Mouse (Mus musculus) heart, embryonic 14.5 days (tissue): ENCODE measurements around the gene Klhl20. TPM values are rescaled to one million over a fixed set of nuclear protein-coding genes. Genes with fewer than 3 reads are reported as not detected.

Experiments used
- ATAC-seq: fragments of 200-750 bp; cut with Nextera tagmentation; 2 replicates; pipeline ENCODE4 v1.8.0; 2017; ENCODE audit warnings: low read depth, moderate TSS enrichment; ENCODE audit not compliant: insufficient number of reproducible peaks, insufficient read depth, low FRiP score
- H3K27ac ChIP-seq, 2 experiments: fragments of 200-500 bp in 1 of 2; fragments of 300-500 bp in 1 of 2; sonication (generic) in 1 of 2; replicated peaks in 1 of 2; 2 replicates each; pipeline ENCODE4 v1.5.1; 2012 to 2014; ENCODE audit warnings: low read depth in 2 of 2, low read length in 2 of 2, control low read depth in 1 of 2, mild to moderate bottlenecking in 1 of 2, mixed read lengths in 1 of 2; ENCODE audit not compliant: control insufficient read depth in 1 of 2, insufficient read depth in 1 of 2
- H3K27me3 ChIP-seq: fragments of 300-500 bp; sonication (generic); 2 replicates; pipeline ENCODE4 v1.6.1; 2014; ENCODE audit warnings: mild to moderate bottlenecking, low read length, control low read depth; ENCODE audit not compliant: control insufficient read depth, insufficient read depth
- H3K36me3 ChIP-seq: fragments of 300-500 bp; sonication (generic); 2 replicates; pipeline ENCODE4 v1.6.1; 2014; ENCODE audit warnings: mild to moderate bottlenecking, control low read depth, low read length, mixed read lengths; ENCODE audit not compliant: control insufficient read depth, insufficient read depth
- H3K4me1 ChIP-seq, 2 experiments: fragments of 200-500 bp in 1 of 2; fragments of 300-500 bp in 1 of 2; sonication (generic) in 1 of 2; 2 replicates each; pipeline ENCODE4 v1.6.1; 2012 to 2014; ENCODE audit warnings: low read length in 2 of 2, control low read depth in 1 of 2, mixed read lengths in 1 of 2; ENCODE audit not compliant: control insufficient read depth in 2 of 2, insufficient read depth in 2 of 2
- H3K4me2 ChIP-seq: fragments of 300-500 bp; sonication (generic); 2 replicates; pipeline ENCODE4 v1.6.1; 2014; ENCODE audit warnings: mild to moderate bottlenecking, low read length
- H3K4me3 ChIP-seq, 2 experiments: fragments of 200-500 bp in 1 of 2; fragments of 300-500 bp in 1 of 2; sonication (generic) in 1 of 2; 2 replicates each; pipeline ENCODE4 v1.5.1; 2012 to 2014; ENCODE audit warnings: low read length in 2 of 2, mild to moderate bottlenecking in 2 of 2, control low read depth in 1 of 2, low read depth in 1 of 2, moderate library complexity in 1 of 2; ENCODE audit not compliant: control insufficient read depth in 1 of 2, insufficient read depth in 1 of 2
- H3K9ac ChIP-seq: fragments of 300-500 bp; sonication (generic); 2 replicates; pipeline ENCODE4 v1.6.1; 2014; ENCODE audit warnings: mild to moderate bottlenecking, low read length
- H3K9me3 ChIP-seq: fragments of 300-500 bp; sonication (generic); 2 replicates; pipeline ENCODE4 v1.6.1; 2016; ENCODE audit warnings: low read length, control low read depth; ENCODE audit not compliant: control insufficient read depth
- WGBS: fragments of 180-500 bp; shearing (Covaris S2); extraction: QIAGEN DNeasy Blood & Tissue Kit; methylation state at CpG from one replicate; pipeline ENCODE4 v1.1.7; 2014; 5-methylcytosine and 5-hydroxymethylcytosine counted together
- polyA plus RNA-seq: library from polyadenylated mRNA; unstranded; fragments of >200 nt; fragmentation: Nextera tagmentation; extraction: Ambion mirVana; gene quantifications from 2 replicates; pipeline ENCODE4 v1.2.1, GENCODE M21; 2014

The Klhl20 gene
- polyA plus RNA-seq, 1 experiment from 2014 or later = 13.0 TPM

DNA sequence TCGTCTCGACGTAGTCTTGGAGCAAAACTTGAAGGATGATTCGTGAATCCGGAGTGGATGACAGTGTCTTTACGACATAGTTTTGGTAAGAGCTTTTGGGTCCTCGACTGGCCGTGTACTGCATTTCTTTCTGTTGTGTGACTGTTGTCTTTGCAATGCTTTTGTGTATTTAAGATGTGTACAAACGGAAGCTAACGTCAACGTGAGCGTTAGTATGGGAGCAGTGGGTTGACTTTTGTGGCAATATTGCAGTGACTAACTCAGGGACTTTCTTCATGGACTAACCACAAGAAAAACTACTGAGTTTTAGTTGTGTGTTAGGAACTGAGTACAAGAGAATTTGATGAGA, 60.1 kb downstream of the Klhl20 start:
- H3K4me1 ChIP-seq = peaks cover 7 to 24% of the 10 kb centered on the region in 2 experiments
- peak overlapping the region; percentile 86 to 87 for H3K4me3 ChIP-seq
- H3K9ac ChIP-seq = peak overlapping the region; percentile 90
- H3K36me3 ChIP-seq = peaks cover 13% of the 10 kb centered on the region
- H3K9me3 ChIP-seq = no peaks in the 10 kb centered on the region
- 0% methylated on average over 12 of the region's 12 CpGs for WGBS
- H3K27me3 ChIP-seq = no peaks in the 10 kb centered on the region
- no peak for ATAC-seq
- peak overlapping the region; percentile 49 to 66 for H3K27ac ChIP-seq
- peak overlapping the region; percentile 83 for H3K4me2 ChIP-seq

DNA sequence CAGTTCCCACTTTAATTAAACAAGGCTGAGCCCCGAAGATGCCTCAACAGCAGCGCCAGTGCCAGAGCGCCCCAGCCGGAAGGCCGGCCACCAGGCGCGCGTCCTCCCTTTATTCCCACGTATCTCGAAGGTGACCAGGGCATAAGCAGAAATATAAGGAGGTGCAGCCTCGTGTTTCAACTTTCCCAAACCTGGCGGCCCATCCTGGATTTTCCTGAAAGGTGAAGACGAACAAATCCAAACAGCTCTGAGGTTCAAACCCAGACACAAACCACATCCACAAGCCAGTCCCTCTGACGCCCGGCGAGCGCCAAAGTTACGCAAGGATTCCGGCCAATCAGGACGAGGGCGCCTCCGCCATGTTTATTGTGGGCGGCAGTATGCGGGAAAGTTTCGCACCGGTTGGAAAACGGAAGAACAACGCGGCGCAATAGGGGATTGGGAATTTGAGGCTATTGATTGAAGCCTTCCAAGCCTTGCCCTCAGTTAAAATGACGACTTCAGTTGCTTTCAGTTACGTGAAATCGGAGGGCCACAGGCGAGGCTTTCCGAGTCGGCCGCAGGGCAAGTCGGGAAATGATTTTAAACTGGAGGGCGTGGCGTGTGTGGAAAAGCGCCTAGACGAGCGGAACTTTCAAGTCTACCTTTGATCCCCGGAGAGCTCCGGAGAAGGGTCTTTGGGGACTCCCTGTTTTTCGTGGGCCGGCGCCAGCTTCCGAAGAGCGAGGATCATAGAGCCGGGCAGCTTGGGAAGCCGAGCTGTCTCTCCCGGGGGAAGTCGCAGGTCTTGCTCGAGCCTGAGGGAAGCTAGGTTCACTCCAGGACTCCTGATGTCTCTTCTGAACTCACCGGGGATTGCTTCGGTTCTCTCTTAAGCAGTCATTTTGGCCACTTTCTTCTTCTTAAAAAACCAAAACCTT, 60.7 kb downstream of the Klhl20 start, which contains the start of the genes Dars2 and Cenpl:
TSS of gene Dars2 (minus strand) at position 307 of the 920 bp plus-strand sequence.
TSS of gene Cenpl (plus strand) at position 362 of the 920 bp plus-strand sequence.
- peak within 1 kb of the TSS; percentile 96 for H3K4me2 ChIP-seq
- H3K9me3 ChIP-seq = no peaks in the 10 kb centered on the region
- under 1% methylated on average over 57 of the region's 57 CpGs for WGBS
- H3K36me3 ChIP-seq = peaks cover 7% of the 10 kb centered on the region
- H3K4me1 ChIP-seq = peaks cover 7 to 24% of the 10 kb centered on the region in 2 experiments
- H3K4me3 ChIP-seq = peak within 1 kb of the TSS; percentile 86 to 87
- ATAC-seq = peak; percentile 94
- H3K27me3 ChIP-seq = no peaks in the 10 kb centered on the region
- peak within 1 kb of the TSS; percentile 53 to 66 for H3K27ac ChIP-seq
- H3K9ac ChIP-seq = peak within 1 kb of the TSS; percentile 90

DNA sequence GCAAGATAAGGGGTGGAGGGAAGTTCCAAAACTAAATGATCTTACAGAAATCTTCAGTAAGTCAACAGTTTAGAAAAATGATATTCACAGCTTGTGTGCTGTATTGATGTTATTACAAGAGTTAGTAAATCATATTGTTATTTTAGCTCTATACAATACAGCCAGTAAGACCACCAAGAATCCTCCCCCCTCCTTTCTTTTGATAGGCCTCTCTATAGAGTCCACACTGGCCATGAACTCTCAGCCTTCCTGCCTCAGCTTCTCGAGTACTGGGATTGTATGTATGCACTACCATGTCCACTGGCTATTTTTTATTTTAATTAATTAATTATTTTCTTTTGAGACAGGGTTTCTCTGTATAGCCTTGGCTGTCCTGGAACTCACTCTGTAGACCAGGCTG, 68.0 kb downstream of the Klhl20 start:
- Histone ChIP-seq H3K4me3 (no peak overlapping the region), H3K36me3 (peaks cover 26% of the 10 kb centered on the region), H3K4me1 (no peaks in the 10 kb centered on the region), H3K27me3 (no peaks in the 10 kb centered on the region), H3K9ac (no peak overlapping the region), H3K9me3 (no peaks in the 10 kb centered on the region), H3K27ac (no peak overlapping the region), H3K4me2 (no peak overlapping the region)
- no peak for ATAC-seq
- WGBS = 84% methylated on average over 1 of the region's 1 CpGs

DNA sequence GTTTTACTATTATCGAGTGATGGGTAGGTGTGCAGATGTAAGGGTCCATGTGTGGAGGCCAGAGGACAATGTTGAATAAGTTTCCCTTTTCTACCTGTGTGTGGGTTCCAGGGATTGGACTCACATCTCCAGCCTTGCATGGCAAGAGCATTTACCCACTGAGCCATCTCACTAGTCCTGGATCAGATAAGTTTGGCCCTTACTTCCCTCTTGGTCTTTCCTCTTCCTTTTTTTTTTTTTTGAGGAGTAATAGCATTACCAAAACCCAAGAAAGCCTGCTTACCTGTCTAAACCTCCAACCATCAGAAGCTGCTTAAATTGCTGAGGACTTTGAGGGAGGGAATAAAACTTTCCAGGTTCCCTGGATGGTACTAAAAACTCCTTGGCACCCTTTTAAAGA, 74.1 kb downstream of the Klhl20 start:
- Histone ChIP-seq H3K9me3 (no peaks in the 10 kb centered on the region), H3K27ac (no peak overlapping the region), H3K9ac (no peak overlapping the region), H3K4me3 (no peak overlapping the region), H3K4me1 (no peaks in the 10 kb centered on the region), H3K4me2 (no peak overlapping the region), H3K36me3 (peaks cover 41% of the 10 kb centered on the region), H3K27me3 (no peaks in the 10 kb centered on the region)
- WGBS = 100% methylated on average over 1 of the region's 1 CpGs
- ATAC-seq = no peak

DNA sequence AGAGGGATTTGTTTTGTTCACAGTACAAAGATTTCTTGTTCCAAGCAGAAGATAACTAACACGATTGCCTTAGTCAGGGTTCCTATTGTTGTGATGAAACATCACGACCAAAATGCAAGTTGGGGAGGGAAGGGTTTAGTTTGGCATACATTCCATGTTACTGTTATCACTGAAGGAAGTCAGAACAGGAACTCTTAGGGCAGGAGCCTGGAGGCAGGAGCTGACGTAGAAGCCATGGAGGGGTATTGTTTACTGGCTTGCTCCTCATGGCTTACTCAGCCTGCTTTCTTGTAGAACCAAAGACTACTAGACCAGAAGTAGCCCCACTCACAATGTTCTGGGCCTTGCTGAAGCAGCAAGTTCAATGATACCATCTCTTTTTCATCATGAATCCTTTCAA, 84.3 kb downstream of the Klhl20 start:
- no peak; the same call in 1 of the 2 replicates for ATAC-seq
- WGBS = 65% methylated on average over 3 of the region's 3 CpGs
- peaks cover 70% of the 10 kb centered on the region for H3K36me3 ChIP-seq
- no peak overlapping the region for H3K4me2 ChIP-seq
- no peaks in the 10 kb centered on the region for H3K27me3 ChIP-seq
- no peaks in the 10 kb centered on the region for H3K9me3 ChIP-seq
- no peak overlapping the region for H3K4me3 ChIP-seq
- H3K27ac ChIP-seq = peak overlapping the region; percentile 33 to 64; a peak in 2 of 4 replicates
- H3K4me1 ChIP-seq = no peaks in the 10 kb centered on the region
- no peak overlapping the region for H3K9ac ChIP-seq

DNA sequence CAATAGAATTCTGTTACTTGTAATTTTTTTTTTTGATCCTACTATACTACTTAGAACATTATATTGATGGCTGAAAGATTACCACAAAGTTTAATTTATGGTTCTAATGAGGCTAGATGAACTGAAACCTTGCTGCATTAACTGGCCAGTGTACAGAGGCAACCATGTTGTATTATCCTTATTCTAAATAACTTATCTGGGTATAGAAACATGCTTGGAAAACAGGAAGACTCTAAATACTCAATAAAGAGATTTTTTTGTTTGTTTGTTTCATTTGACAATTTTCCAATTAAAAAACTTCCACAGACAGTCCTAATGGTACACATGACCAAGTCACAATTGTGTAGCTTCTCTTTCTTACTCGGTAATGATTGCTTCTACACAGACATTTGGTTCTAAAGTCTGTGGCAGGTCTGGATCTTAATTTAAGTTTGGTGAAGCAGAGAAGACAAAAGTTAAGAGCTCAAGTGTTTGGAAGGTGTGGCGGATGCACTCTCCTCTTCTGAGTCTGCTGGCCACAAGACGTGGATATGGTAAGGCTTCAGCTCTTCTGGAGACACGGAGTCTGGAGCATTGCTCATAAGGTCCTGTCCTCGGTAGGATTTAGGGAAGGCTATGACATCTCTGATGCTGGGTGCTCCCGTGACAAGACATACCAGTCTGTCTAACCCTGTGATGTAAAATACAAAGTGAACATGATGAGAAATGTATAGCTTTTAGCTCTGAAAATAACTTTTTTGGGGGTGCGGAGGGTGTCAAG, 89.9 kb downstream of the Klhl20 start:
- Histone ChIP-seq H3K4me2 (no peak overlapping the region), H3K4me1 (peaks cover 0 to 10% of the 10 kb centered on the region in 2 experiments; a peak in 2 of 4 replicates), H3K27me3 (no peaks in the 10 kb centered on the region), H3K27ac (no peak overlapping the region), H3K4me3 (no peak overlapping the region), H3K9me3 (no peaks in the 10 kb centered on the region), H3K36me3 (peaks cover 72% of the 10 kb centered on the region), H3K9ac (no peak overlapping the region)
- ATAC-seq = no peak
- 90% methylated on average over 7 of the region's 7 CpGs for WGBS

DNA sequence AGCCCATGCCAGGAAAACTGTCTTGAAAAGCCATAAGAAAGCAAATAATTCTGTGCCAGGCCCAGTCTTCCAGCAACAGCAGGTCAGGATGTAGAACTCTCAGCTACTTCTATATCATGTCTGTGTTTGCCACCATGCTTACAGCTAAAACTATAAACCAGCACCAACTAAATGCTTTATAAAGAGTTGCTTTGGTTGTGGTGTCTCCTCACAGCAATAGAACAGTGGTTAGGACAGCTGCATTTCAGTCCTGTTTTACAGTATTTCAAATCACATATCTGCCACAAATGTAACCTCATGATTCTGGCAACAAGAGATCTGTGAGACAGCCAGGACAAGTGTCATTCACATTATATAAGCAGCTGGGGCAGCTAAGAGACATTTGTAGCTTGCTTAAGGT, 90.5 kb downstream of the Klhl20 start:
- Histone ChIP-seq H3K9ac (no peak overlapping the region), H3K27me3 (no peaks in the 10 kb centered on the region), H3K4me2 (no peak overlapping the region), H3K27ac (0 out of 4 replicates have a peak overlapping the region, but pooled peaks of 1 of the 2 experiments have one; percentile 2), H3K9me3 (no peaks in the 10 kb centered on the region), H3K36me3 (peaks cover 72% of the 10 kb centered on the region), H3K4me3 (no peak overlapping the region), H3K4me1 (peaks cover 0 to 10% of the 10 kb centered on the region in 2 experiments; a peak in 2 of 4 replicates)
- no peak for ATAC-seq
